Mouse (Mus musculus) erythroblast, adult 5-6 weeks (primary cell): ENCODE results near the gene Osbpl3. TPM values are rescaled to one million over a fixed set of nuclear protein-coding genes. Genes with fewer than 3 reads are reported as not detected.

Experiments
- ATAC-seq: replicated peaks from 2 replicates; pipeline ENCODE4 v1.8.0; 2016; ENCODE audit warnings: moderate number of reproducible peaks, mild to moderate bottlenecking, moderate TSS enrichment, inconsistent platforms; ENCODE audit not compliant: poor library complexity, low FRiP score, severe bottlenecking
- total RNA-seq, 2 experiments: library from RNA; stranded (forward) in 1 of 2; stranded (reverse) in 1 of 2; fragments of 150-400 nt in 1 of 2; fragments of 200-764, 138-1000 nt in 1 of 2; gene quantifications; 2 replicates each; pipeline versions ENCODE4 v1.2.3 to v1.2.4; 2015 to 2017; ENCODE audit warnings: low replicate concordance in 2 of 2

The Osbpl3 gene
- total RNA-seq, 2 experiments from 2014 or later: 0.77 to 2.5 TPM

- ATAC-seq: no peak
Measured at GRCm38 (mm10) chr6:50379740-50380139, 76.3 kb downstream of the Osbpl3 start.

GRCm38 (mm10) chr6:50379136-50379535 lies 76.9 kb downstream of the Osbpl3 start:
- no peak for ATAC-seq

- no peak for ATAC-seq
Measured at GRCm38 (mm10) chr6:50377742-50378720, 78.0 kb downstream of the Osbpl3 start.

GRCm38 (mm10) chr6:50376684-50377083 lies 79.3 kb downstream of the Osbpl3 start:
- ATAC-seq: no peak

GRCm38 (mm10) chr6:50372516-50373424 lies 83.2 kb downstream of the Osbpl3 start:
- no peak for ATAC-seq

- no peak for ATAC-seq
Measured at GRCm38 (mm10) chr6:50371501-50372086, 84.4 kb downstream of the Osbpl3 start.

GRCm38 (mm10) chr6:50368502-50369292 lies 87.3 kb downstream of the Osbpl3 start:
- ATAC-seq: no peak

- no peak for ATAC-seq
Measured at GRCm38 (mm10) chr6:50367836-50368235, 88.2 kb downstream of the Osbpl3 start.

GRCm38 (mm10) chr6:50366724-50367123 lies 89.3 kb downstream of the Osbpl3 start:
- no peak for ATAC-seq

- ATAC-seq: no peak
Measured at GRCm38 (mm10) chr6:50366319-50366718, 89.7 kb downstream of the Osbpl3 start.

GRCm38 (mm10) chr6:50364364-50364763 lies 91.6 kb downstream of the Osbpl3 start:
- ATAC-seq: no peak

- ATAC-seq: no peak
Measured at GRCm38 (mm10) chr6:50363385-50363784, 92.6 kb downstream of the Osbpl3 start.

- ATAC-seq: no peak
Measured at GRCm38 (mm10) chr6:50362704-50363261, 93.2 kb downstream of the Osbpl3 start.

- no peak for ATAC-seq
Measured at GRCm38 (mm10) chr6:50362196-50362595, 93.8 kb downstream of the Osbpl3 start.

- ATAC-seq: no peak
Measured at GRCm38 (mm10) chr6:50358104-50358679, 97.8 kb downstream of the Osbpl3 start.

GRCm38 (mm10) chr6:50354688-50355660 lies 101.0 kb downstream of the Osbpl3 start:
- no peak for ATAC-seq

GRCm38 (mm10) chr6:50352812-50353211 lies 103.2 kb downstream of the Osbpl3 start:
- ATAC-seq: no peak
